Mouse (Mus musculus) neural tube, embryonic 10.5 days (tissue): ENCODE results near the gene Trpc5.

Source experiments
- DNase-seq: peaks from one replicate; pipeline ENCODE4 v3.0.0-alpha.2; 2017; ENCODE audit warnings: low spot score; ENCODE audit errors: extremely low spot score

Trpc5 gene

GRCm38 (mm10) chrX:144337938-144338337, 350.0 kb downstream of the Trpc5 start:
- DNase-seq, result no peak

GRCm38 (mm10) chrX:144335332-144336015, 352.5 kb downstream of the Trpc5 start:
- no peak for DNase-seq
